Mouse (Mus musculus): ENCODE data around the gene Drd2.

The Drd2 gene

DNA sequence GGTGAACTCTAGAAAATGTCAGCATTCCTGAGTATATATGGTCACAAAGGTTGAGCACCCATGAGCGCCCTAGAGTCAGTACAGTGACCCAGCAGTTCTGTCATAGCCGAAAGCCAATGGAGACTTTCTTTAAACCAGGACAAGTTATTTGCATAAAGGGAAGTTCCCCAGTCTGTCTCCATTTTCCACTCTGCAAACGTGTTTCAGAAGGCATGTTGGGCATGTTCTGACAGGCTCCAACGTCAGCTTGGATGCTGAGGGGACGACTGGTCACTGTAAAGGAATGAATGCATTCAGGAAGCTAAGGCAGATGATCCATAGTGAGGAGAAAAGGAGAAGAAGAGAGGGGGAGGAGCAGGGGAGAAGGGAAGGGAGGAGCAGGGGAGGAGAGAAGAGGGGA is 87.1 kb downstream of the Drd2 start:
- in situ Hi-C loops (cut with MboI; ENCODE audit: low pct_unique_long_range_greater_than_20kb in 1 of 2, low sequenced_read_pairs in 2 of 2, unreplicated experiment in 1 of 2) = no loop called here

DNA sequence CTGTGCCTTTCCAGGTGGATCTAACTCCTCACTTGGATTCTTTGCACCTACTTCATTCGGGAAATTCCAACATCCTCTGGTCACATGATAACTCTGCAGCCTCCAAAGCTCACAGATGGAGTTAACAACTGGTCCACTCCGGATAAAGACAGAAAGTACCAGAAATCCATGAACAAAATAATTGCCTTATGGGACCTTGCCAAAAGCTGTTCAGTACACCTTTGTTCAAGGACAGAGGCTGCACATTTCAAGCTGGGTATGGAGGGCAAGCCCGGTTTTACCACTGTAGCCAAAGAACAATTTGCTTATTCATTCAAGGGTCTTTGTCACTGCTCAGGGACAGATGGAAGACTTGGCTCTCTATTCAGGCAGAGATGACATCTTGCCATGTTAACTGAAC is 102.2 kb downstream of the Drd2 start:
- in situ Hi-C loops (cut with MboI; ENCODE audit: low pct_unique_long_range_greater_than_20kb in 1 of 2, low sequenced_read_pairs in 2 of 2, unreplicated experiment in 1 of 2) = no loop called here

DNA sequence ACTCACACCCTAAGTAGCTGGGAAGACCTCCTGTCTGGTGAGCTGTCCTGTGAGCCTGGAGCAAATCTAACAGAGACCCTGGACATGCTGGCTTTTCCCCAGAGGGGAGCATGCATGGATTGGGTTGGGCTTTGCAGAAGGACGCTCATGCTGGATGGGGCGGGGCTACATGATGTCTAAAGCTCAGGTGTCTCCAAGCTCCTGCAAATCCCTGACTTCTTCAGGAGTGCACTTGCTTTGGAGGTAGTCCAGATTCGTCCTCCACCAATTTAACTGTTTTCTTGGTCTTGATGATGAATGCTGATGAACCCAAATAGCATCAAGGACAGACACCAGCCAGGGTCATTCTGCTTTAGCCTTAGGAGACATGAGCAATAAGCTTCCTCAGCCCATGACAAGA is 110.1 kb downstream of the Drd2 start:
- in situ Hi-C loops (cut with MboI; ENCODE audit: low pct_unique_long_range_greater_than_20kb in 1 of 2, low sequenced_read_pairs in 2 of 2, unreplicated experiment in 1 of 2) = no loop called here

DNA sequence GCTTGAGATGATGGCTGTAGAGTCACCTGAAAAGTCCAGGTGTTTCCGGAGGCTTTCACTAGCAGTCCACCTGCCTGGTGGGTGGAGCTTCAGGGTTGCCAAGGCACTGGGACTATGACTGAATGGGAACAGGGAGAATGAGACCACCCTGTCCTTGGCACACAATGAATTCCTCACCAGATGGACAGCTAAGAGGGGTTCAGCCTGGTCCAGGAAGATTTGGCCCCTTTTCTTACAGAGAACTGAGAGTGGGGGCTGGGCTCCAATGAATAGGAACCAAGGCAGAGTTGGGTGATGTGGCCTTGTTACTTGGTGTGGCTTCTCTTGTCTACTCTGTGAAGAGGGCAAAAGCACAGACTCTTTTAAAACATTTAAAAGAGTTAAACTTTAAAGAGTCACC is 112.0 kb downstream of the Drd2 start:
- in situ Hi-C loops (cut with MboI; ENCODE audit: low pct_unique_long_range_greater_than_20kb in 1 of 2, low sequenced_read_pairs in 2 of 2, unreplicated experiment in 1 of 2) = no loop called here

DNA sequence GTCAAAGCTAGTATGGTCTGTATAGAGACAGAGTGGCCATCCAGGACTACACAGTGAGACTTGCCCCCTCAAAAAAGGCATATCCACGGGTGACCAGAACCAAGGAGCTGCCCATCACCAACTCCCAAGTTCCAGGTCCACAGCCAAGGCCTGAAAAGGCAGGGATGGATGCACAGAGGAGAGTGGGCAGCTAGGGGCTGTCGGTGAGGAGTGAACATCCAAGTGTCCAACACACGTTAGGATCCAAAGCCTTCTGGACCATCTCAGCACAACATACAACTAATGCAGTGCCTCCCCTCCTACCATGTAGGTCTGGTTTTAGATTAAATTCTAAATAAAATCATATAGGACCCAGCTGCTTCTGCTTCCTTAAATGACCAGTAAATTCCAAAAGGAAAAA is 115.7 kb downstream of the Drd2 start:
- in situ Hi-C loops (cut with MboI; ENCODE audit: low pct_unique_long_range_greater_than_20kb in 1 of 2, low sequenced_read_pairs in 2 of 2, unreplicated experiment in 1 of 2) = no loop called here

Data from mouse embryonic stem cell (cell line).